Mouse (Mus musculus): ENCODE measurements around the gene Vmn2r96.
"Not testable (repeated sequence)": the region's sequence is repeated elsewhere in the genome, so short reads cannot be mapped to it uniquely, and the experiment has no call there.

Gene Vmn2r96

GRCm38 (mm10) chr17:18572851-18573250 is at the start of gene Vmn2r96:
TSS of gene Vmn2r96 (plus strand) at chr17:18573151.
- not testable (repeated sequence) for DNase-seq (ENCODE audit: low spot score)

GRCm38 (mm10) chr17:18523371-18523770 is 49.6 kb upstream of the Vmn2r96 start:
- DNase-seq (ENCODE audit: low spot score) = no peak

GRCm38 (mm10) chr17:18523991-18524390 is 49.0 kb upstream of the Vmn2r96 start:
- DNase-seq (ENCODE audit: low spot score) = no peak

- DNase-seq (ENCODE audit: low spot score) = not testable (repeated sequence)
Observed at GRCm38 (mm10) chr17:18558212-18559158, 14.5 kb upstream of the Vmn2r96 start.

GRCm38 (mm10) chr17:18566186-18566585 is 6.8 kb upstream of the Vmn2r96 start:
- DNase-seq (ENCODE audit: low spot score) = not testable (repeated sequence)

GRCm38 (mm10) chr17:18615151-18615550 is 42.2 kb downstream of the Vmn2r96 start:
- not testable (repeated sequence) for DNase-seq (ENCODE audit: low spot score)

- no peak for DNase-seq (ENCODE audit: low spot score)
Observed at GRCm38 (mm10) chr17:18626532-18626931, 53.6 kb downstream of the Vmn2r96 start.

Data from MN1 (cell line).